Mouse (Mus musculus): Measurements from ENCODE around the gene Dkk1.
A peak's percentile ranks its signal among the peaks of the same experiment; 100 is the strongest.
"Not testable (repeated sequence)": the region's sequence is repeated elsewhere in the genome, so short reads cannot be mapped to it uniquely, and the experiment has no call there.

Gene Dkk1

DNA sequence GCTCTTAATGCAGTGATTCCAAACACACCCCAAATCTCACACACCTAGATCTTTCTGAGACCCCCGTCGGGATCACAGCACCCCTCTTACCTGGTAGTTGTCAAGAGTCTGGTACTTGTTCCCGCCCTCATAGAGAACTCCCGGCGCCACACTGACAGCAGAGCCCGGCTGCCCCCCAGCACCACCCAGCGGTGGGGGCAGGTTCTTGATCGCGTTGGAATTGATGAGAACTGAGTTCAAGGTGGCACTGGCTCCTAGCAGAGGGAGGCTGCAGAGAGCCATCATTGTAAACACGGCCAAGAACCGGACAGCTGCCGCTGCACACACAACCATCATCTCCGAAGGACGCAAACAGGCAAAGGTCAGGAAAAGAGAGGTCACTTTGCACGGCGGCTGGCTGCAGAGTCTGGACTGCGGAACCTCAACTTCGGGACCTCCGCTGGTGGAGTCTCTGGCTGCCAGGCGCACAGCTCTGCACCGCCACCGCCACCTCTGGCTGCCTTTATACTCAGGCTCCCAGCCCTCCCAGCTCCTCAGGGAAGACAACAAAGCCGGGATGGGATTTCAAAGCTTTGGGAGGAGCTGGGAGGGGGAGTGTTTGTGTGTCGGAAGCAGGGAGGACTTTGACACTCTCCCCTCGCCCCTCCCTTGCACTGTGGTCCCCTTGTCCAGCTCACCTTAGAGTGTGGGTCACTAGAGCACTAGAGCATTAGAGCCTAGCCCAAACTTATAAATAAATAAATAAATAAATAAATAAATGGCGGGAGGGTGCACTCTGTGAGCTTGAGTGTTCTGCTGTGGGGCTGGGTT lies at the start of gene Dkk1:
TSS of gene Dkk1 (minus strand) at position 622 of the 810 bp plus-strand sequence.
- peak; percentile 6 for DNase-seq (ENCODE audit: low read depth, low spot score)

DNA sequence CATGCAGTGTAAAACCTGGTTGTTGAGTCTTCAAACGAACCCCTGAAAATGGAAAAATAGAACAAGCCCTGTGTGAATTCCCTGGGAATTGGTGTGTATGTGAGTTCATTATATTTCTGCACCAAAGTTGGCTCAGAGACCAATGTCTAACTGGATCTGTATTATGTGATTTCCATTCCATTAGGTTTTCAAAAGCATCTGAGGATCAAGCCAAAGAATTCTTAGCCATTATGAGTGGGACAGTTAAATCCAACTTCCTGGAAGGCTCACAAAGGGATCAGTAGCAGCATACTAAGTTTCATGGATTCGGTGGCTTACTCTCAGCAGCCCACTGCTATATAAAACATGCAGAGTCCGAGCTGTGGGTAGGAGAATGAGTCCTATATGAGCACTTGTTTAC lies 36.9 kb upstream of the Dkk1 start:
- no peak for DNase-seq (ENCODE audit: low read depth, low spot score)

DNA sequence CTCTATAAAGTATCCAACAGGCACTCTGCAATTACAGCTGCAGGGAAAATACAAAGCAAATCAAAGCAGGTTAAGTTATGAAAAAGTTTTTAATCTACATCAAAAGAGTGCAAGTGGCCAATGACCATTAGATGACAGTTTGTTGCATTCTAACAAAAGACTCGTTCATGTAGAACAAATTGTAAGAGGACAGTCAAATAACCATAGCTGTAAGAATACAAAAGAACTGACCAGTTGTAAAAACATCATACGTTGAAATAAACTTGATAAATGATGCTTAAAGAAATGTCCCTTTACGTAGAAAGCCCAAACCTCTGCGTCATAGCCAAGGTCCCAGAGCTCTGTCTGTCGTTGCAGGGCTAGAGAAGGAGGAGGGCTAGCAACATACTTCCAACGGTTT lies 15.1 kb upstream of the Dkk1 start:
- DNase-seq (ENCODE audit: low read depth, low spot score), result no peak

DNA sequence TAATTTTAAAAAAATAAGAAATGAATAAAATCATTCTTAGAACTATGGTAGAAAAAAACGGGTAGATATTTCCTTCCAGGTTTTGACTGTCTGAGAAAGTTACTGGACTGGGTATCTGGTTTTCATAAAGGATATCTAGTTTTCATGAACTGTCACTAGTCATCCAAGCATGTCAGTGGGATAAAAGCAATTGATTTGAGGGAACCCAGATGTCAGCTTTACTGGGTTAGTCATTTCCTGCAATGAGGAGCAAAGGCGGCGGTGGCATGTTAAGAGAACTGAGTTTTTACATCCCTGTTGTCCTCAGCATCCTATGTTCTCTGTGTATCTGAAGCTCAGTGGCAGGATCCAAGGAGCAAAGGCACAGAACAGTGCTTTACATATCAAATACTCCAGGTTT lies 14.4 kb upstream of the Dkk1 start:
- no peak for DNase-seq (ENCODE audit: low read depth, low spot score)

DNA sequence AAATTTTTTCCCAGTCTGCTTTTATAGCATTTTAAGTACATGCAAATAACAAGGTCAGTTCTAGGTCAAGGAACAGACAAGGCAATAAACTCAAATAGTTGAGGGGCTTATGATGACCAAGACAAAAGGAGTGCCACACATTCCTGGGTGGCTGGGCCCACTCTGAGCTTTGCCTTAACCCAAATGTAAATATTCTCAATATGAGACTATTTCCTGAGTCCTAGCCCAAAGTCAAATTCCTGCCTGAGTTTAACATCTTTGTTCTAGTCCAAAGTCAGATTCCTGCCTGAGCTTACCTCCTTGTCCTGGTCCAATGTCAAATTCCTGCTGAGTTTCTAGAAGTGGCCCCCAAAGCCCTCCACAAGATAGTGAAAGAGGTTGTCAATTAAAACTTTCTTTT lies 8.6 kb upstream of the Dkk1 start:
- no peak for DNase-seq (ENCODE audit: low read depth, low spot score)

DNA sequence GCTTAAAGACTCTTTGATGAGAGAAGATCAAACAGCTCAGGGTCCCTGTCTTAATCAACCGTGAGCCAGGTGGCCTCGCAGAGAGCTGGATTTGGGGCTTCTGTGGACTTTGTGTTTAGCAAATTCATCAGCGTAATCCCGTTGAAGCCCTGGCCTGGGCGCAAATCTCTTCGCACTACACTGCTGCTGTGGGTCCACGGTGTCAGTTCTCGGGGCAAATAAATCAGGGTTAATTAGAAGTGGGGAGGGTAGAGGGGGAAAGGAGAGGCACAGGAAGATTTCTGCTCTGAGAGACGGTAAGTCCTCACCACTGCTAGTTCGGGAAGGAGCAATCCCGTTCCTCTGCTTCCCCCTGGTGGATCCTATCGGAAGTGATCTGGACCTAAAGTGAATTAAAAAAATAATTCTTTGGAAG lies 5.0 kb upstream of the Dkk1 start:
- DNase-seq (ENCODE audit: low read depth, low spot score), result peak; percentile 76

DNA sequence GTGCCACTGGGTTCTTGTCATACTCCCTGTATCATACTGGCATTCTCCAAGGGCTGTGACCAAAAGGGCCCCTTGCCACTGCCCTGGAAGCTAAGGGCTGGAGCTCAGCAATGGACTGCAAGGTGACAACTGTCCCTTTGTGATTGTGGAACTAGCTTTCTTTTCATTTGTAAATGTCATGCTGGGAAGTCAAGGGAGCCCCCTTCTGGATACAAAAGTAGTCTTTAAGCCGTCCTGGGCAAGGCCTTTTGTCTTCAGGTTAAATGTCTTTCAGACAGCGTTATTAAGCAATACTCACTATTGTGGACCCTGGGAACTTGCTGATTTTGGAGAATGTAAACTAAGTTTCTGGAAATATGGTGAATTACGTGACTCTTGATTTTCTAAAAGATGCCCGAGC lies 4.3 kb upstream of the Dkk1 start:
- no peak for DNase-seq (ENCODE audit: low read depth, low spot score)

DNA sequence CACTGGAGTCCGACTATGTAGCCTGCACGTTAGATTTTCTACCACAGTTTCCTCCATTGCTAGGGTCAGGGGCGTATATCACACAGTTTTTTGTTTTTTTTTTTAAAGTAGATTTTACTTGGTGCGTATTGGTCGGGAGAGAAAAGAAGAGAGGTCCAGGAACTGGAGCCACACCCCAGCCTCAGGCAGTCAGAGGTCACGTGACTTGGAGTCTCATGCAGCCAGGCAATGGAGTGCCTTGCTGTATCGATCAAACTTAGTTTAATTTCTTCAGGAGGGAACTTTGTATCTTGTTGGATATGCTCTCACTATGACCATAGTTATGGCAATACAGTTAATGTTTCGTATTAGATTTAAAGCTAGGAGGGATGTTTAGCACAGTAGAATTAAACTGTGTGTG lies 2.8 kb upstream of the Dkk1 start:
- no peak for DNase-seq (ENCODE audit: low read depth, low spot score)

DNA sequence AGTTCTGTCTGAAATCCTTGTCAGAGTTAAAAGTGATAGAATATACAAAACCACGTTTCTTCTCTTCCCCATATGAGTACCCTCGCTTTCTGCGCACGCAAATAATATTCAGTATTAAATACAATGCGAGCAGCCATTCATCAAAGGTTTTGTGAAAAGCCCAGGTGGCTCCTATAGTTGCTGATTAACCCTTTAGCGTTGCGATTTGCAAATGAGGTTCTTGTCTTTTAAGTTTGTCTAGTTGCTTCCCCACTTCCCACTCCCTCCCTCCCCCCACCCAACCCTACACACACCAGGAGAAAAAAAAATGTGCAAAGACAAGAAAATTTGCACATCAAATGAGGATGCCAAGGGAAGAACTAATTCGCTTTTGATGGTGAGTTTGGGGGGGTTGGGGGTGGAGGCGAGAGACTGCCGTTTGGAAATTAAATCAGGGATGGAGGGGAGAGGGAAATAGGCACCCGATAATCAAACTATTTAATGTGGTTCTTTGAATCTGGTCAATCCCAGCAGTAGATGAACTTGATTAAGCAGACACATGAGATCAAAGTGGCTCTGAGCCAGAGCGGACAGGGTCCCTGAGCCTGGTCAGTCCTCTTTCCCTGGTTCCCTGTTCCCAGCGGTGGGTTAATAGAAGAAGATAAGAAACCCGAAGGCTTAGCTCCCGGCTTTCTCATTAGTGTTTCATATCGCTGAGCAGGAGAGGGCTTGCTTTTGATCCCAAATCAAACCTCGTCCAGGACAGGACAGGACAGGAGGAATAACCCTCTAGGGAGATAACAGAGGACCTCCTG lies 586 bp upstream of the Dkk1 start:
- DNase-seq (ENCODE audit: low read depth, low spot score), result no peak

DNA sequence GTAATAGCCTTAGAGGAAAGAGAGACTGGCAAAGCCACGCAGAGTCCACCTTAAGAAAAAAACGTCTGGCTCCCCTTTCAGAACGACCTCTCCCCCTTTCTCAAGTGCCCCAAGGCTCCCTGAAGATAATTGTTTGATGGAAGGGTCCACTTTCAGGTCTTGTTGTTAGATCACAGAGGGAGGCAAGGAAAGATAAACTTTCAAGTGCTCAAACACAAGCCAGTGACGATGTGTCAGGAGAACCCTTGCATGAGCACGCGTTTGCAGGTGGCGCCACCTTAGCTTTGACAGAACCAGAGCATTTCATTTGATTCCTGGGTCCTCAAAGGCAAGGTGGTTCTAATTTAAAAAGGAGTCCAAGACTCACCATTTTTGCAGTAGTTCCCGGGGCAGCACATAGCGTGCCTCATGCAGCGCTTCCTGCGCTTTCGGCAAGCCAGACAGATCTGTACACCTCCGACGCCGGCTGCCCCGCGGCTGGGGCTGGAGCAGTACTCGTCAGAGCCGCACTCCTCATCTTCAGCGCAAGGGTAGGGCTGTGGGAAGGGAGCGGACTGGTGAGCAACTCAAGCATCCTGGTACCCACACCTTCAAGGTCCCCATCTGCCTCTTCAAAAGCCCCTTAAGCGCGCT lies 938 bp downstream of the Dkk1 start:
- DNase-seq (ENCODE audit: low read depth, low spot score), result peak; percentile 3

DNA sequence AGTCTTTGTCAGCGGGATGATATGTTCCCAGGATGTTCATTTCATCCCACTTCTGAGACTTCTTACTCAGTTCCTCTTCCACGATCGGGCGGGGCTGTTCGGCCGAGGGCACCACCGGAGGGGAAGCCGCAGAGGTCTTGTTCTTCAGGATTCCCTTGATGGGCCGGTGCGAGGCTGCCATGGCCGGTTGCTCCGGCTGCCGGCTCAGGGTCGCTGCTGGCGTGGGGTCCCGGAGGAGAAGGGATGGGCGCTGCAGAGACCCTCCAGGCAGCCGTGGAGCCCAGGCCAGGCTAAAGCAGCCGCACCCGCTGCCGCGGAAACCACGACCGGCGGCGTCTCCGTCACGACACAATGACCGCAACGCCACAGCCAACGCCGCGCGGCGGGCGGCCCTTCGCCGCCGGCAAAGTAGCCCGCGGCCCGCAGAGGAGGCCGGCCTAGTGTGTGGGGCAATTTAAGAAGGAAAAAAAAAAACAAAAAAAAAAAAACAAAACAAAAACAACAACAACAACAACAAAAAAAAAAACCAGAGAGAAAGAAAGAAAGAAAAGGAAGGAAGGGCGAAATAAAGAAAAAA lies 10.0 kb downstream of the Dkk1 start:
- not testable (repeated sequence) for DNase-seq (ENCODE audit: low read depth, low spot score)

DNA sequence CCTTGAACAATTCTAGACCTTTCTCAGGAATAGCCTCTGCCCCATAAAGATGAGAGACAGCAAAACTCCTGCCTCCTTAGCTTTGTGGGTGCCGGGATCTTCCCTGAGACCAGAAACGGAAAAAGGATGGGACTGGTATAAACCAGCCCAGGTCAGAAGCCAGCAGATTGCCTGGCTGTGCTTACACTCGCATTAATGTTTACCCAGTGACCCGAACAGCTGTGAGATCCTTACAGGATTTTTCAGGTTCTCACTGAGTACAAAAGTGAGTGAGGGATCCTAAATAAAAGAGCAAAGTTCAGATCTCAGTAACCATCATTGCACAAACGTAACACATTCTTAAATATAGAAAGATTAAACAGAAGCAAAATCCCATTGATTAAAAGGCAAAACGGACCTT lies 32.7 kb downstream of the Dkk1 start:
- no peak for DNase-seq (ENCODE audit: low read depth, low spot score)

DNA sequence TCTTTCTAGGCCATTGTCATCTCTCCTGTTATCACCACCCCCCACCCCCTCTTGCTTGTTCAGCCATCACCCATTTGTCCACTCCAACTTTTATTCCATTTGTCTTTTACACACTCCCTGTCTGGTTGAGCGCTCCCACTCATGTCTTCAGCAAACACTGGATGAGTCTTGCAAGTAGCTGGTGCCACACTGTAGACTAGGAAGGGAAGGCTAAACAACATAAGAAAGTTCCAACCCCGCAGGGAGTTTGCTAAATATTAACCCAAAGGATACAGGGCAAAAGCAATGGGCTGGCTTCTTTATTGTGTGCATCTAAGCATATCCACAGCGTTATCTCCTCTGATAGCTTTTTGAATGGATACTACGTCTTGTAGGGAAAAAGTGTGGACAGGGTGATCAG lies 39.0 kb downstream of the Dkk1 start:
- DNase-seq (ENCODE audit: low read depth, low spot score), result no peak

DNA sequence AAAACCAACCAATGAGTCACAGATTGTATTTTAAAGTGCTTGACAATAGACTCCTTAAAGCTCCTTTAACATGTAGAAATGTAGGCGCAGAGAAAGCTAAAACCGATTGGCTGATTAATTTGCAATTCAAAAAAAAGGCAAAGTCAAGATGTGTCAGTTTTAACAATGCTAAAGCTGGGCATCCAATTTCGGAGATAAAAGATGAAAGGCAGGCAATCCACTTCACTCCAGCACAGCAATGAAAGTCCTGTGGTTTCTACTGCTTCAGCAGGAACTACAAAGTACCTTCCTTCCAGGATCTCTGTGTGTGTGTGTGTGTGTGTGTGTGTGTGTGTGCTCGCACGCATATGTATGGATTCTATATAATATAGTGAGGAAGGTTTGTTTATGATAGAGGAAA lies 44.0 kb downstream of the Dkk1 start:
- DNase-seq (ENCODE audit: low read depth, low spot score), result peak; percentile 1
